Mouse (Mus musculus) small intestine, adult 10 weeks (tissue): ENCODE results near the gene Tceal7. TPM values are rescaled to one million over a fixed set of nuclear protein-coding genes. Genes with fewer than 3 reads are reported as not detected.

Source experiments
- polyA plus RNA-seq: library from polyadenylated mRNA; stranded (reverse); fragments of 350-450 nt; fragmentation: Illumina TruSeq; extraction: RNeasy Lipid Tissue Mini Kit (QIAGEN cat#74804); gene quantifications from one replicate; pipeline ENCODE4 v1.2.3, GENCODE M21; 2014; ENCODE audit warnings: low replicate concordance

The Tceal7 gene
- not detected for polyA plus RNA-seq

DNA sequence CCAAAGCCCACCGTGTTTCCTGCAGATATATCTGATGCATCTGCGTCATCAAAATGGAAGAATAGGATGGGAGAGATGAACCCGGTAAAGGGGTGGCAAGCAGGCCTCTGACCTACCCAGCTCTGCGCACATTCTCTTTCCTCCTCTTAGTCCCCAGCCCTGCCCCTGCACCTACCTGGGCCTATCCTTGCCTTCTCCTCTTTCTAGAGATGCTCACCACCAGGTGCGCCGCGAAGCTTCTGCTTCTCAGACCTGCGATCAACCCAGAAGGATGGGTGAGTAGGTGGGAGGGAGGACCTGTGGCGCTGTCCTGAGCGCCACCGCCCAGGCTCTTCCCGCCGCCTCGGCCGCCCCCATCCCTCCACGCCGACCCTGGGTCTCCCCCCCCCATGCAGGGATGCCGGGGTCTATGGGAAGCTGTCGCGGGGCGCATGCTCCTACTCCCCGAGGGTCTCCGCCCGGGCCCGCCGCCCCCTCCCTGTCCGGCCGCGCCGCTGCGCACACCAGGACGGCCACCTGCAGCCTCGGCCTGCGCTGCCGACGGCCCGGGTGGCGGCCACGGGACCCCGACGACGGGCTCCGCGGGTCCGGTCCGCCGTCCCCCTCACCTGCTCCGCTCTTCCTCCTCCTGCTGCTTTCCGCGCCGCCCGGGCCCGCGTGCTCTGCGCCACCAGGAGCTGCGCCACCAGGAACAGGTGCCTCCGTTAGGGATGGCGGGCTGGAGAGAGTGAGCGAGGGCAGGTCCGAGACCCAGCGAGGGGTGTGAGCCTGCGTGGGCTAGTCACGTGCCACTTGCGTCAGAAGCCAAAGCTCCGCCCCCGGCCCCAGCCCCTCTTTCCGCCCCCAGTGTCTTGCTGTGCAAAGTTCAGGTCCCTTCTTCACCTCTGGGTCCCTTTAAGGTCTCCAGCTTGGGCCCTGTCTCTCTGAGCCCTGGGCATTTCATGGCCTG is at the start of gene Tceal7, which contains the start of gene Bex1:
TSS of gene Tceal7 (plus strand) at position 51 of the 949 bp plus-strand sequence.
TSS of gene Bex1 (minus strand) at position 785 of the 949 bp plus-strand sequence.

DNA sequence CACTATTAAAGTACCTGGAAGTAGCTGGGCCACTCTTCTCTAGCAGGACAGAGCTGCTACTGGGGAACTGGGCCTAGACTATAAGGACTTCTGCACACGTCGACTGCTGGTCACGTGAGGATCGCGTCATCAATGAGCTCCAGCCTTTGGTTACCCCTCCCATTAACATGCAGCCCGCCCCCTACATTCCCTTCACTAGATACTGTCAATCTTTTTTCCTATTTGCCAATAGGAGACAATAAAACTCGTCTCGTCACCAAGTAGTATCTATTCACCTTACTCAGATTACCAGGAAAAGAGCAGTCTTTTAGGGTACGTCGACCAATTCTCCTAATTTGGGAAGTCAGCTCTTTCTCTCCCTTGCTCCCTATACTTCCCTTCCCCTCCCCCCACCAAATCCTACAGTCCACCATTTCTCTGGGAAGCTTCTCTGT is 42.4 kb upstream of the Tceal7 start, which contains the start of gene Tceal8:
TSS of gene Tceal8 (minus strand) at position 225 of the 434 bp plus-strand sequence.

DNA sequence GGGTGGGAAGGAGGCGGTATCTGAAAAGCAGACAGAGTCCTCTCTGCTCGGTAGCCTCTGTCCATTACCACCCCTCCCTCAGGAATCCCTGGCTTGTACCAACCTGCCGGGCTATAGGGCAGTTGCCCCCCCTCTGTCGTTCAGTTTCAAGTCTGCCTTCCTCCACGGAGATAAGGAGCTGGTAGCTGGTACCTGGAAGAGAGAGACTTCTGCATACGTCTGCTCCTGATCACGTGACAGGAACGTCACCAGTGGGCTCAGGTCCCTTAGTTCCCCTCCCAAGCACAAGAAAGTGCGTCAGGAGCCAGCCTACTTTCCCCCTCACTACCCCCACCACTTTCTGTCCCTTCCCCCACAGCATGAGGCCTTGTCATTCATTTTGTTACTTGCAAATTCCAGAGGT is 10.9 kb upstream of the Tceal7 start, which contains the start of gene Tceal5:
TSS of gene Tceal5 (minus strand) at position 213 of the 403 bp plus-strand sequence.

DNA sequence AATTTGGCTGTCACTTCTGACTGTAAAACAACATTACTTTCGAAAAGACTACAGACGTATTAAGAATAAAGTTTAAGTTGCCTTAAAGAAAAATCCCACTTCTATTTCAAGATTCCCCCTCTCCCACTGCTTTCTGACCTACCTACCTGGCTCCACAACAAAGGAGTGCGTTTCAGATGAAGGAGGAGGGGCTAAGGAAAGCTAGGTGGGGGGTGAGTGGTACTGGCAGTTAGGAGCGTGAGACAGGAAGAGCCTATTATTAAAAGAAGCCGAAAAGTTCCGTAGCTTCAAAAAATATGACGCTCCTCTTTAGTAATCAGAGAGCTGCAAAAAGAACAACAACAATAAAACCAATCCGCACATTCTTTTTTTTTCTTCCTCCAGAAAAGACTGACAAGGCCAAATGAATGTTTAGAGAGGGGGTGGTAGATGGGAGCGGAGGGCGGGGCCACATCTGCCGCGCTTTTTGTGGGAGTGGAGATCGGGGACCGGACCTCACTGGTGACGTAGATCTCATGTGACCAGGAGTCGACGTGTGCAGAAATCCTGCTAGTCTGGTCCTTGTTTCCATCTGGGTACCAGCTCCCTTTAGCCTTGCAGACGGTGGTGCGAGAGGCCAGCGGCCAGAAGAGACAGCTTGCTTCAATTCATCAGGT is 30.1 kb downstream of the Tceal7 start, which contains the start of gene Tceal9:
TSS of gene Tceal9 (plus strand) at position 506 of the 656 bp plus-strand sequence.

DNA sequence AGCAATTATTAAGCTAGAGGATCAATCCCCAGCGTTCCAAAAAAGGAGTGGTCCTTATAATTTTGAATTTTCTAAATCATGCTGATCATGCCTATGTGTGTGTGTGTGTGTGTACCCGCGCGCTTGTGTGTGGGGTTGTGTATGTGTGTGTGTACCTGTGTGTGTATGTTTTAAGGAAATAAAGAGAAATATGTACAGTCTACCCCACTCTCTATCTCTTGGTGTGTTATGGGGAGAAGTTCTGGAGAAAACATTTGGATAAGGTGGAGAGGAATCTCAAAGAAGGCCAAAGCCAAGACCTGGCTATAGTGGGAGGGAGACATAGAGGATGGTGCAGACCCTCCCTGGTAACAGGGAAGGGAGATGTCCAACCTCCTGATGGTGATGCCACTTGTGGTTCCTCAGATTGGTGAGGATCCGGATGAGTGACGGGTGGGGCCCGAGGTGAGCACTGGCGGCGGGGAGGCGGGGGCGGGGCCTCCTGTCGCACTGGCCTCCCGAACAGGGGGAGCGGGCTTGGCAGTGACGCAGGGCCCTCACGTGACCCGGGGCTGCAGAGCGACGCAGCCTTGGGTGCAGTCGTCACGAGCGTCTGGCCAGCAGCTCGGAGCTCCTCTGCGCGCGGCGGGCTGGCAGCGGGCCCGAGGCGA is 55.3 kb downstream of the Tceal7 start, which contains the start of gene Bex3:
TSS of gene Bex3 (plus strand) at position 511 of the 650 bp plus-strand sequence.

Other genes starting within 250 kb of the Tceal7 start
- 6.6 TPM for gene Arxes2, start 221.0 kb upstream of the Tceal7 start, polyA plus RNA-seq
- gene Arxes1, start 181.4 kb upstream of the Tceal7 start, polyA plus RNA-seq = 1.0 TPM
- 1.9 TPM for gene Bex2, start 146.5 kb upstream of the Tceal7 start, polyA plus RNA-seq
- not detected for gene Nxf3, start 129.5 kb upstream of the Tceal7 start, polyA plus RNA-seq
- gene Bex4, start 75.8 kb upstream of the Tceal7 start, polyA plus RNA-seq = not detected
- 21.4 TPM for gene Tceal8, start 42.4 kb upstream of the Tceal7 start, polyA plus RNA-seq
- gene Tceal5, start 10.9 kb upstream of the Tceal7 start, polyA plus RNA-seq = not detected
- 0.74 TPM for gene Bex1, start 734 bp downstream of the Tceal7 start, polyA plus RNA-seq
- gene Tceal9, start 30.3 kb downstream of the Tceal7 start, polyA plus RNA-seq = 165 TPM
- 2.7 TPM for gene Bex3, start 55.5 kb downstream of the Tceal7 start, polyA plus RNA-seq